Mouse (Mus musculus) liver, embryonic 14.5 days (tissue): ENCODE measurements around the gene Ankrd45.

Source experiments
- CTCF ChIP-seq: IDR thresholded peaks from 2 replicates; pipeline ENCODE4 v1.5.1; 2016; ENCODE audit warnings: antibody characterized with exemption, low read depth, control low read depth
- EP300 ChIP-seq: IDR thresholded peaks from 2 replicates; pipeline ENCODE4 v1.6.1; 2016; ENCODE audit warnings: antibody characterized with exemption, low read depth

- TF ChIP-seq CTCF (no peak), EP300 (no peak)
Observed at GRCm38 (mm10) chr1:161151098-161151497, 8.6 kb downstream of the Ankrd45 start.
